Mouse (Mus musculus): ENCODE measurements around the gene Elobl.

DNA sequence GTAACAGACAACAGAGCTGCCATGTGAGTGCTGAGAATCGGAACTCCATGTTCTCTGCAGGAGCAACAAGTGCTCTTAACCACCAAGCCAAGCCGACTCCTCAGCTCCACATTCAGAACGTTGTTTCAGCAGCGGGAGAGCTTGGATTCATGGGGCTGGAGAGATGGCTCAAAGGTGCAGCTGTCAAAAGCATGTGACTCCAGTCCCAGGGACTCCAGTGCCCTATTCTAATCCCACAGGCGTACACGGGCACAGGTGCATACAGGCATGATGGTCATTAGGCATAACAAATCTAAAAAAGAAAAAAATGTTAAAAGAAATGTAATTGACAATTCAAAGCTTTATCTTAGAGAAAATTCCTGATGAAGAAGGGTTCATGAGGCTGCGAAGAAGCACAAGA is 26.5 kb upstream of the Elobl start:
- no peak for TF ChIP-seq CTCF (conservative IDR thresholded peaks at IDR 0.05 in 1 of 2, IDR thresholded peaks at IDR 0.05 in 1 of 2; ENCODE audit: low read depth in 2 of 2, low read length in 2 of 2)
- no peak for TF ChIP-seq E2F4 (IDR thresholded peaks at IDR 0.05; ENCODE audit: insufficient replicate concordance, low read depth, low read length)
- TF ChIP-seq POLR2A (IDR thresholded peaks at IDR 0.05; ENCODE audit: low read depth, low read length): no peak
- no peak for TF ChIP-seq CHD2 (IDR thresholded peaks at IDR 0.05; ENCODE audit: low read length)
- TF ChIP-seq ETS1 (conservative IDR thresholded peaks at IDR 0.05; ENCODE audit: low read depth, low read length): no peak

Data from CH12.LX (cell line).